Mouse (Mus musculus) gastrocnemius, postnatal 14 days (tissue): ENCODE measurements around the gene Duoxa1. TPM values are rescaled to one million over a fixed set of nuclear protein-coding genes. Genes with fewer than 3 reads are reported as not detected.
"Not testable (repeated sequence)": the region's sequence is repeated elsewhere in the genome, so short reads cannot be mapped to it uniquely, and the experiment has no call there.

Source experiments
- DNase-seq: peaks from one replicate; pipeline ENCODE4 v3.0.0; 2021; ENCODE audit warnings: mixed read lengths
- intact Hi-C: fragments of 180-260 bp; cut with DNase I; formaldehyde crosslinking; loops from one replicate; pipeline ENCODE4 v1.15.1; 2025; ENCODE audit warnings: low total_unique reads
- long read RNA-seq, 2 experiments: library from polyadenylated mRNA; stranded (forward); transcript quantifications; one replicate each; pipeline ENCODE4 v2.0.0; 2021
- total RNA-seq, 2 experiments: library from RNA; stranded (reverse); gene quantifications; 2 replicates each; pipeline ENCODE4 v1.2.3; 2021

Duoxa1 gene
- under 1 TPM; 0.42 to 0.53 TPM for total RNA-seq
- long read RNA-seq, experiment 1, partial matches to known transcripts = 0 of 1 reads
- long read RNA-seq, experiment 1, other reads (novel, unspliced or antisense) = 1 of 1 reads
- long read RNA-seq, experiment 2 = 0 reads

DNA sequence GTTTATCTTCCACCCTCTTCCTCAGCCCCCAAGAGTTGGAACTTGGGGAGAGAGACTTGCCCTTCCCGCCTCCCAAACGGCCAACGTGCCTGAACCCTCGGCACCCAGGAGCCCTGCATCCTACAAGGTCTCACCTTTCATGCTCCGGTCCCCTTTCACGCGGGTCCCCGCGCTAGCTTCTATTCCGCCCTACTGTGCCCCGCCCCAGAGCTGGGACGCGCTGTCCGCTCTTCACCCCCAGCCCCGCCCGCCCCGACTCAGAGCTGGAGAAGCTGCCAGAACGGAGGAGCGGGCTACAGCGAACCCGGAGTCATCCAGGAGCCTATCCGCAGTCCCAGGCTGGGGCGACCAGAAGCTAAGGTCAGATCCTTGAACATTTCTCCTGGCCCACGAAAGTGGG is at the start of gene Duoxa1:
Duoxa1 (minus strand) TSS at position 195 of the 400 bp plus-strand sequence.
- no peak for DNase-seq
- intact Hi-C loops = no loop called here

- no peak for DNase-seq
- intact Hi-C loops = no loop called here
These were observed 49.3 kb upstream of the Duoxa1 start for GRCm38 (mm10) chr2:122362622-122363523.

DNA sequence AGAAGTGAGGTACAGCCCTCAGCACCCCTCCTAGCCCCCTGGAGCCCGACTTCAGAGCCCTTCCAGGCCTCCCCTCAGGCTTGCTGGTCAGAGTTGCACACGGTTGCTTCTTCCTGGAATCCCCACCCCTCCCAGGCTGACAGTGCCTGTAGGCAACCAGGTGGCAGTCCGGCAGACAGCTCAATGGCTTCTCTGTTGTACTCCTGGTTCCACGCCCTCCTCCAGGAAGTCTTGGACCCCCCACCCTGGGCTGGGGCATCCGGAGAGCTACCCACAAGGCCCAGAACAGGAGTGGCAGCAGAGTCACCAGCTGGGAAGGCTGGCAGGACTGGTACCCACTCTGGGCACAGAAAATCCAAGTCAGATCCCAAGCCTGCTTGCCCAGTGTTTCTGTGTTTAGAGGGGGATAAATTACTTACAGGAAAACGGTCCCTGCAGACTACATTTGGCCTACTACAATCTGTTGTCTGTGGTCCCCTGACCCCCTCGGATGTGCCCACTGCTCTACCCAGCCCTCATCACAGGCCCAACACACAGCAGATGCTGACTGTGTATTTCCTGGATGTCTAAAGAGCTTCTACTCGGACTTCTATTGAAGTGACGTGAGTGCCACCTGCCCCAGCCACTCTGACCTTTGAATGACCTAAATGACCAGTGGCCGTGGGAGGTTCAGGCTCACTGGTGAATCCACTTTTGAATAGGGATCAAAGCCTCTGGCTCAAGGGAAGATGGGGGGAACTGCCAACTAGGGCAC is 48.5 kb upstream of the Duoxa1 start:
- DNase-seq = no peak
- intact Hi-C loops = no loop called here

DNA sequence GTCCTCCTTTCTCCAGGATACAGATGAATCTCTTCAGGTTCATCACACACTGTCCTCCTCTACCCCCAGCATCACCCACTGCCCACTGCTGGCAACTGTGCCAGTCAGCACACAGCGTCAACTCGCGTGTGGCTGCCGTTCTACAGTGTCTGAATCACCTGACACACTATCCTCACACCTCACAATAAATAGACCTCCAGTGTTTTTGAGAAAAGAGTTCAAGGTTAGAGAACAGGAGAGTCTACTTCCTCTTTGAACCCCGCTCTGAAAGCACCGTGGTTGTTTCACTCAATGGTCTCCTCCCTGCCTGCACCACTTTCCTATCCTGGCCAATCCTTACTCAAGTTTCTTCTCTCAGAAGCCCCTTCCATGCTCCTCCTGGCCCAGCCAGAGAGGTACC is 47.7 kb upstream of the Duoxa1 start:
- intact Hi-C loops = no loop called here
- DNase-seq = no peak

DNA sequence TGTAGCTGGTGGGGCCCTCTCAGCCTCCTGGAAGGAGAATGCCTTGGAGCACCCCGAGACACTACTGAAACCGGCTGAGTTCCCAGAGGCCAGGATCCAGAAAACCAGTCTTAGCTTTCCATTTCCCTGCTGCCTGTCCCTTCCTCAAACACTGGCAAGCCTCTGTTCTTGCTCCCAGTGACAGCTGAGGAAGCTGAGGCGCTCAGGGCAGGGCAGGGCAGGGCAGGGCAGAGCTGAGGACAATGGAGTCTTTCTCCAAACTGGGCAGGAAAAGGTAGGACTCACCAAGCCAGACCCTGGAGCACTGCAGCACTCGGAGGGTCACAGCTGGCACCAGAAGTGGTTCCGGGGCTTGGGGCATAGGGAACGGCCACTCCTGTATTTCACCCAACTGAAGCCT is 46.8 kb upstream of the Duoxa1 start:
- intact Hi-C loops = no loop called here
- no peak for DNase-seq

DNA sequence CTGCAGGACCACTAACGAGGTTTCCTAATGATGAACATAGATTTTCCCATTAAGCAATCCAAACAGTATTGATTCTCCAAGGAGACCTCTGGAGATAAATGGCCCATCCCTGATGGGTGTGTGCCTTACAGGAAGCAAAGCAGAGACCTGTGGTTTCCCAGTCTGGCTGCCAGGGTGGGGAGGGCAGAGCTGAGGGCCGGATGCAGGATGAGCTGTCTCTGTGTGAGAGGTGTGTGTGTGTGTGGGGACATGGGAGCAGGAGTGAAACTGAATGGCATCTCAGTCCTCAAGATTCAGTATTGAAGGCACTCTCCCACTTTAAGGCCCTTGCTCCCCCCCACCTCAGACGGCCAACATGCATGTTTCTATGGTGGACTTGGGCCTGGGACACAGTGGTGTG is 42.7 kb upstream of the Duoxa1 start:
- DNase-seq = no peak
- intact Hi-C loops = no loop called here

GRCm38 (mm10) chr2:122355389-122355788 is 41.9 kb upstream of the Duoxa1 start:
- DNase-seq = no peak

GRCm38 (mm10) chr2:122354191-122354929 is 40.8 kb upstream of the Duoxa1 start:
- no peak for DNase-seq
- intact Hi-C loops = no loop called here

More at GRCm38 (mm10) chr2:122355389-122355788, 41.9 kb upstream of the Duoxa1 start:
- intact Hi-C loops = no loop called here

- no peak for DNase-seq
- intact Hi-C loops = no loop called here
These were observed 40.2 kb upstream of the Duoxa1 start for GRCm38 (mm10) chr2:122353765-122354164.

DNA sequence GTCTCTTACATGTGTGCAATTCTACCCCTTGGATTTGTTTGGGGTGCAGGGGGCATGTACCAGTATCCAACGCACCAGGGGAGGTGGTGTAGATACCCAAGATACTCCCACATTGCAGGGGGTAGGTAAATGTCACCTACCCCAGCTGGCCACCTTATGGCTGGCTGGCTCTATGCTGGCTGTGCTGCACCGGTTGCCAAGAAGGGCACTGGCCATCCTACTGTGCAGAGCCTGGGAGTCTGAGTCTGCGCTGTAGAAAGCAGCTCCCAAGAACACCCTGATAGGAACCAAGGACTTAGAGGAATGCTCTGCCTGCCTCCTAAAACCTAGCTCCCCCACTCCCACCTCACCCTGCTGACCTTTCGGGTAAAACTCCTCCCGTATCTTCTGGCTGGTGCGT is 39.5 kb upstream of the Duoxa1 start:
- intact Hi-C loops = no loop called here

DNA sequence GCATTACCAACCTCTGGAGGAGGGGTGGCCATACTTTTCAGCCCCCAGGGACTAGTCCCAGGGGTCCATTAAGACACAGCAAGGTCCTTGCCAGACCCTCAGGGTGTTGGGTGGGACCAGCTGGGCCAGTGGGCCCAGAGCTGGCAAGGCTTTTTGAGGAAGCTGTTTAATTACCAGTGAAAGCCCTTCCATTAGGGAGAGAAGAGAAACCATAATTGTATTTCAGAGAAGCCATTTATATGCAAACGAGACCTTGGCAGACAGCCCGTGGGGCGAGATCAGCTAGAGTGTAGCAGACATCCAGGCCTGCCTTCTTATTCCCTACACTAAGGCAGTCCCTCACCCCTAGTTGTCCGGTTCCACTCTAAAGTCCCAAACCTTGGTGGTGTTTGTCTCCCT is 38.4 kb upstream of the Duoxa1 start:
- intact Hi-C loops = no loop called here
- DNase-seq = no peak

More for the DNA sequence above, 39.5 kb upstream of the Duoxa1 start:
- no peak for DNase-seq

DNA sequence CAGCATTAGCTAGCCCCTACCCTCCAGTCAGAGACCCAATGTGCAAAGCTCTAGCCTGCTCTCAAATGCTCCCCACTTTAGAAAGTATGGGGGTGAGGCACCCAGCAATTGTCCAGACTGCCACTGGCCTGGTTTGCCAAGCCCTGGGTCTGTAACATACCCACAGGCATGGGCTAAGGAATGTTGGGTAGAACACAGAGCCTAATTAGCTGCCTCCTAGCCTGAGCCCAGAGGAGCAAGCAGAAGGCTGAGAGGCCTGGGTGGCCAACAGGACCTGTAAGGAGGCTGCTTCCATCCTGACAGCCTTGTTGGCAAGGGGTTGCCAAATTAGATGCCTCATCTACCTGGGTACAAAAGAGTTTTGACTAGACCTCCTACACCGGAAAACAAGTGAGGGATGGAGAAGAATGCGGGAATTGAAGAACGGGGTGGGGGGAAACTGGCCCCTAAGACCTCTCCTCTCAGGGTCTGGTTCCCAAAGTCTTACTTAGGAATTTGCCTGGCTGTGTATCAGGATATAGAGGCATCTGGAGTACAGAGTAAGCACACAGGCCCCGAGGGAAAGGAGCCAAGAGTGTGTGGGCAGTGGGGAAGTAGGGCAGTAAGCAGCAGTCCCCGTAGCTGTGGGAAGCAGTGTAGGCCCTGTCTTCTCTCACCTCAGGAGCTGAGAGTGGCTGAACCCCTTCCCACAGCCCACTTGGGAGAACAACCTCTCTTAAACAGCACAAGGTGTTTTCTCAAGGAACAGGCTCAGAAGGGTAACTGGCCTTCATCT is 37.8 kb upstream of the Duoxa1 start:
- intact Hi-C loops = no loop called here
- DNase-seq = no peak

DNA sequence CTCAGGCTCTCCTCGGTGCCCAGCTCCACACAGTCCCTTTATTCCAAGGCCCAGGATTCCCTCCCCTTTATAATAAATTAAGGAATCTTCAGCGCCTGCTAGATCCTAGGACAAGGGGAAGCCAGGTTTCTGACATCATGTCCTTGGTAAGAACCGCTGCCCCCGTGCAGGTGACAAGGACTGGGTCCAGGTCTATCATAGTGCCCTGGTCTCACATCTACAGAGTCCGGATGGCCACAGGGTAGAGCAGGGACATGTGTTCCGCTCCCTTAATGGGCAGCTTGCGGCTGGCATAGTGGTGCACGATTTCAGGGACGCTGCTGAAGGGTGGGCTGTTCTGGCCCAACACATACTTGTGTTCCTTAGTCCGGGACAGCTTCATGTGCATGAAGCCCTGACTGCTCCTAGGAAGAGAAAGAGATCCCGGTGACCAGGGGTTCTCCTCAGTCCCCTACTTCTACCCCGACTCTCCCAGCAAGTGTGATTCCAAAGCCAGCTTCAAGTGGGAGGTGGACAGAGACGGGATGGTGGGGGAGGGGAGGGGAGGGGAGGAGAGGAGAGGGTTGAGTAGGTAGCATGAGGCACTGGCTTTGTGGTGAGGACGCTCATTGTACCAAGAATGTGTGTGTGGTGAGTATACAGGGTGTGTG is 35.7 kb upstream of the Duoxa1 start:
- intact Hi-C loops = no loop called here
- no peak for DNase-seq

- intact Hi-C loops = no loop called here
- DNase-seq = peak; percentile 93
These were observed 35.1 kb upstream of the Duoxa1 start for GRCm38 (mm10) chr2:122348531-122349131.

- intact Hi-C loops = no loop called here
- no peak for DNase-seq
These were observed 33.7 kb upstream of the Duoxa1 start for GRCm38 (mm10) chr2:122347257-122347656.

- intact Hi-C loops, DNase-seq: not testable (repeated sequence)
These were observed 32.6 kb upstream of the Duoxa1 start for GRCm38 (mm10) chr2:122346164-122346563.

DNA sequence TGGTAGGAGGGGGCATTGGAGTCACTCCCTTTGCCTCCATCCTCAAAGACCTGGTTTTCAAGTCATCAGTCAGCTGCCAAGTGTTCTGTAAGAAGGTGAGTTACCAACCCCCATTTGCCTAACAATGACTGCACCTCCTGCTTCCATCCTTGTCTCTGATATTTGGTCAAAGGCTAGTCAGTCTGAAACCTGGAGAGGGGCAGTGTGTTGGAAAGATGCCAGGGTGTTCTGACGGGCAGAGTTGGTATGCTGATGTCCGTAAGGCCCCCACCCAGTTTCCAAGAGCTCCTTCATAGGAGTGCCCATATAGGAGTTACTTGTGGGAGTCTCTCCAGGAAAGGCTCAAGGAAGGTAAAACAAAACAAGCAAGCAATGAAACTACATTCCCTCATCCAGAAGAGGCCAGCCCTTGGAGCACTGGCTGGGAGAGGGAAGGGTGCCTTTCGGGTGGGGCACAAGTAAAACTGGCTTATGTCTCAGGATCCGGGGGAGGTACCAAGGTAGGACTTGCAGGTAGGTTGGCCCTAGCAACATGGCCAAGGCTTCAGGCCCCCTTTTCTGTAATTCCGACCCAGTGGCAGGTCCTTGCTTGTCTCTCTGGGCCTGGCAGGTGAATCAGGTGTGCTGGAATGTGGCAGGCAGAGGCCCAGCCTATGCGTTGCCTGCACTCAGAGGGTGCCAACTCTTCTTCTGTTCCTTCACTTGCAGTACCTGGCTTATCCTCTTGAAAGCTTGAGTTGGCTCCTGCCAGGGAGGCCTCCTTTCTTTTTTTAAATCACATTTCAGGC is 31.8 kb upstream of the Duoxa1 start:
- intact Hi-C loops = no loop called here

More for the DNA sequence above, 31.8 kb upstream of the Duoxa1 start:
- no peak for DNase-seq
